Mouse (Mus musculus) heart, adult 2 months (tissue): Measurements from ENCODE around the gene Tbc1d21.

Experiments used
- CTCF ChIP-seq: fragments of 200-600 bp; IDR thresholded peaks from 2 replicates; pipeline ENCODE4 v1.8.1; 2022; ENCODE audit warnings: antibody characterized with exemption, mild to moderate bottlenecking, moderate library complexity
- POLR2A ChIP-seq: fragments of 200-500 bp; IDR thresholded peaks from 2 replicates; pipeline ENCODE4 v1.6.1; 2011; ENCODE audit warnings: mild to moderate bottlenecking, low read depth, low read length, control low read depth; ENCODE audit not compliant: insufficient read depth

DNA sequence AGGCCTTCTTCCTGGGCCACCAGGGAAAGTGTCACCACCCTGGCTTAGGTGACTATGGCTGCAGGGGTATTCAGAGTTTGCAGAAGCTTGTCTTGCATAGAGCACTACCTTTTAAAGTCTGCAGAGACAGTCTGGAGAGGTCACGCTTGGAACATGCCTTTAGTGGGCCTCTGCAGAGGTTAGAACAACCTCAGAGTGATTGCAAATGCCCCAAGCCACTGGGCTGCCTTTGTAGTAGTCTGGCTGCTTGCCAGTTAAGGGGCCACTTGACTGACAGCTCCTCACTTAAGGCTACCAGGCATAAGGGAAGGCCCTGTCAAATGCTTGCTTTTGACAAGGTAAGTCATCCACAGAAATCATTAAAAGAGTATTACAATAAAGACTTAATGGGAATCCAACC lies 42.9 kb downstream of the Tbc1d21 start:
- TF ChIP-seq POLR2A (no peak), CTCF (no peak)
